Mouse (Mus musculus): ENCODE data around the gene Vmn1r52. TPM values are rescaled to one million over a fixed set of nuclear protein-coding genes. Genes with fewer than 3 reads are reported as not detected.

Vmn1r52 gene
- not detected in 2 replicates for polyA plus RNA-seq (2012; rRNA removed)

DNA sequence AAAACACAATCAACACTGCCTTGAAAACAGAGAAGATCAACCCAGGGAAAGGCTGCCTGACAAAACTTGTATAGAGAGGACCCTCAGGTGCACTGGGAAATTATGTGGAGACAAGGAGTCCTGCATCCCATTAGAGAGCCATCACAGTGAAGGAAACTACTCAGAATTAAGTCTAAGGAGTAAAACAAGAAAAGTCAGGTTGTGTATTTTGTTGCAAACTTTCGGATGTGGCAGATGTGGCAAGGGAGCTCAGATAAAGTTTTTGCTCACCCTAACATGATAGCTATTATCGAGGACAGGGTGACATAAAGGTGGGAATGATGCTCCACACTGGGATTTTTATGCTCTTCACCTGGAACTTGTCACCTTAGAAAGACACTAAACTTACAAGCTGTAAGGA lies at the start of gene Vmn1r52:
TSS of gene Vmn1r52 (plus strand) at position 301 of the 400 bp plus-strand sequence.

DNA sequence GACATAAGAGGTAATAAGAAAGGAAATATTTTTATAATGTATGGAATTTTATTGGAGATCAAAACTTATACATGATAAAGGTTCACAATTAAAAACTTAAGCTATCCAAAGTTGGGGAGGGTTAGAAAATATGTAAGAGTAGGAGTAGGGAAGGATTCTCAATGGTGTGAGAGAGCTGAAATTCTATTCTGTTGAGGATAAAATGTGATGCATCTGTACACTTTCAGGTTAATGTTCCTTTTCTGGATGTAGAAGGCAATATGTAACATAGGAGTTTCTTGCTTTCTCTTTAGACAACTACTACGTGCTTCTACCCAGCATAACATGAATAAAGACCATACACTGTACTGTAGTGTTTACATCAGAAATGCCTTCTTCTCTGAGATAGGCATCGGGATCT lies 27.9 kb downstream of the Vmn1r52 start, which contains the start of gene V1ra8:
TSS of gene V1ra8 (plus strand) at position 301 of the 400 bp plus-strand sequence.

DNA sequence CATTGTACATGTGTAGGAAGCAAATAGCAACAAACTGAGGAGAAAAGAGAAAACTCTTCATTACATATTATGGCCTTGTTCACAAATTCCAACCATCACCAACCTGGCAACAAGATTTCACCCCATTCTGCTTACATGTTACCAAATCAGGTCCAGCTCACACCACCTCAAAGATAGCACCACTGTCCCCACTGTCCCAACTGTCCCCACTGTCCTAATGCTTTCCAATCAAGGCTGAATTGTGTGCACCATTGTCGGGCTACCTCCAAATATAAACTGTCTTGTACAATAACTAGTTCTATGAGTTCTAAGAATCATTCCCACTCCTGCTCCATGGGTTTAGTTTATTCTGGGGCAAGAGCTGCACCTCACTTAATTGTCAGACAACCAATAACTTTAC lies 49.7 kb downstream of the Vmn1r52 start, which contains the start of gene Vmn1r53:
TSS of gene Vmn1r53 (minus strand) at position 101 of the 400 bp plus-strand sequence.

Other genes starting within 250 kb of the Vmn1r52 start
- not detected in 2 replicates for gene Vmn1r45, start 234.2 kb upstream of the Vmn1r52 start, polyA plus RNA-seq (2012; rRNA removed)
- not detected in 2 replicates for gene Vmn1r46, start 205.5 kb upstream of the Vmn1r52 start, polyA plus RNA-seq (2012; rRNA removed)
- not detected in 2 replicates for gene Vmn1r47, start 158.7 kb upstream of the Vmn1r52 start, polyA plus RNA-seq (2012; rRNA removed)
- not detected in 2 replicates for gene Vmn1r48, start 138.0 kb upstream of the Vmn1r52 start, polyA plus RNA-seq (2012; rRNA removed)
- not detected in 2 replicates for gene Vmn1r49, start 96.3 kb upstream of the Vmn1r52 start, polyA plus RNA-seq (2012; rRNA removed)
- not detected in 2 replicates for gene Vmn1r50, start 73.4 kb upstream of the Vmn1r52 start, polyA plus RNA-seq (2012; rRNA removed)
- gene Vmn1r51, start 52.2 kb upstream of the Vmn1r52 start, polyA plus RNA-seq (2012; rRNA removed) = not detected in 2 replicates
- not detected in 2 replicates for gene V1ra8, start 28.0 kb downstream of the Vmn1r52 start, polyA plus RNA-seq (2012; rRNA removed)
- 0.17 TPM in 1 of 2 replicates, not detected in the other for gene Vmn1r53, start 49.6 kb downstream of the Vmn1r52 start, polyA plus RNA-seq (2012; rRNA removed)
- gene Vmn1r54, start 71.5 kb downstream of the Vmn1r52 start, polyA plus RNA-seq (2012; rRNA removed) = not detected in 2 replicates
- not detected in 2 replicates for gene BC048671, start 126.4 kb downstream of the Vmn1r52 start, polyA plus RNA-seq (2012; rRNA removed)
- gene Chst13, start 150.4 kb downstream of the Vmn1r52 start, polyA plus RNA-seq (2012; rRNA removed) = 0.51 and 1.1 TPM in 2 replicates
- 0.04 TPM in 1 of 2 replicates, not detected in the other for gene Uroc1, start 158.5 kb downstream of the Vmn1r52 start, polyA plus RNA-seq (2012; rRNA removed)
- 10.9 and 13.8 TPM in 2 replicates for gene Zxdc, start 194.7 kb downstream of the Vmn1r52 start, polyA plus RNA-seq (2012; rRNA removed)